Mouse (Mus musculus) WW6 (cell line): ENCODE results near the gene Gm47189.
"Not testable (repeated sequence)": the region's sequence is repeated elsewhere in the genome, so short reads cannot be mapped to it uniquely, and the experiment has no call there.

Experiments
- DNase-seq: peaks from one replicate; pipeline ENCODE4 v3.0.0-alpha.2; 2013; ENCODE audit warnings: low read depth, low spot score

Gm47189 gene

DNA sequence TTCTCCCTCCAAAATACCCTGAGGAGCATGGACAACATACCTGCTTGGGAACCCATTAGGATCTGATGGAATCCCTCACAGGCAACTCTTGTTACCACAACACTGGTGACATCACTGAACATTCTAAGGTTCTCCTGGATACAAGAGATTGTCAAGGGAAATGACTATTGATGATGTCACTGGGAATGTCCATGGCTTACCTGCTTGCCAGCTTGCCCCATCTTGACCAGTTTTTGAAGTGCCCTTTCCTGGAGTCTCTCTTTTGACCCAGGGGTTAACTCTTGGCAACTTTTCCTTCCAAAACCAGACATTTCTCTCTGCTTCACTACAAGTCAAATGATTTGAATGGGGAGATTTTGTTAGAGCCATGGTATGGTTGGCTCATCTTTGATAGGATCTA, at the start of gene Gm47189:
Gene Gm47189 (minus strand): TSS at position 101 of the 400 bp plus-strand sequence.
- not testable (repeated sequence) for DNase-seq

DNA sequence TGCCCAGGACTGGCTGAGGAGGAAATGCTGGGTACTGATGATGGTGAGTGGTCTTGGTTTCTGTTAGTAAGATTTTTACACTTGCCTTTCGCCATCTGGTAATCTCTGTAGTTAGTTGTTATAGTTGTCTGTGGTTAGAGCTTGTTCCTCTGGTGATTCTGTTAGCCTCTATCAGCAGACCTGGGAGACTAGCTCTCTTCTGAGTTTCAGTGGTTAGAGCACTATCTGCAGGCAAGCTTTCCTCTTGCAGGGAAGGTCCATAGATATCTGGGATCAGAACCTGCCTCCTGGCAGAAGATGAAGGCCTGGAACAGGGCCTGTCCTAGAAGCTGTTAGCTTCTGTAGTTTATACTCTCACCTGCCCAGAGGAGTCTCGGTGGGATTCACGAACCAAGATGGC, 16.3 kb downstream of the Gm47189 start:
- not testable (repeated sequence) for DNase-seq

DNA sequence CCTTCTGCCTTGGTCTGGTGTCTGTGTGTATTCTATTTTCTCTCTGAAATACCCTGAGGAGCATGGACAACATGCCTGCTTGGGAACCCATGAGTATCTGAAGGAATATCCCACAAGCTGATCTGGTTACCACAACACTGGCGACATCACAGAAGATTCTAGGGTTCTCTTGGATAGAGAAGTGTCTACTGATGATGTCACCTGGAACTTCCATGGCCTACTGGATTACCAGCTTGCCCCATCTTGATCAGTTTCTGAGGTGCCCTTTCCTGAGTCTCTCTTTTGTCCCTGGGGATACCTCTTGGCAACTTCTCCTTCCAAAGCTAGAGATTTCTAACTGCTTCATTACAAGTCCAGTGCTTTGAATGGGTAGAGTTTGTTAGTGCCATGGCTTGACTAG, 21.7 kb downstream of the Gm47189 start, which contains the start of gene Gm7929:
Gene Gm7929 (minus strand): TSS at position 101 of the 400 bp plus-strand sequence.
- not testable (repeated sequence) for DNase-seq

DNA sequence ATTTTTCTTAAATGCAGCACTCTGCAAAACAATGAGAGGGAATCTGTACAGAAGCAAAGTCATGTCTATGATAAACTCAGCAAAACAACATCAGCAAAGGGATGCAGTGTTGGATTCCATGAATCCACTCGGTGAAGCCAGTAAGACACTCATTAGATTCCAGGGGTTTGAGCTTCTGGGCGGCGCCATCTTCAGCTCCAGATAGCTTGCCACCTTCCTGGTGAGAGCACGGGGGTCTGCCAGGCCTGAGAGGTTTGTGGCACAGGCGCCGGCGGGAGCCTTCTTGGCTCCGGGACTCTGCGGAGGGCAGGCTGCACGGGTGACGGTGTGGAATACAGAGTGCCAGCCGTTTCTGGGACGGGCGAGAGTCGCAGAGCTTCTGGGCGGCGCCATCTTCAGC, 48.8 kb downstream of the Gm47189 start:
- not testable (repeated sequence) for DNase-seq

DNA sequence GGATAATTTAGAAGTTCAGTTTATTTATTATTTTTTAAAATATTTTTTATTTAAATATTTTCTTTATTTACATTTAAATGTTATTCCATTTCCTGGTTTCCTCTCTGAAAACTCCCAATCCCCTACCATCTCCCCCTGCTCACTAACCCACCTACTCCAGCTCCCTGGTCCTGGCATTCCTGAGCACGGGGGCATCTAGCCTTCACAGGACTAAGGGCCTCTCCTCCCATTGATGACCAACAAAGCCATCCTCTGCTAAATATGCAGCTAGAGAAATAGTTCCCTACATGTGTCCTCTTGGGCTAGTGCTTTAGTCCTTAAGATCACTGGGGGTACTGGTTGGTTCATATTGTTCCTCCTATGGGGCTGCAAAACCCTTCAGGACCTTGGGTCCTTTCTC, 55.1 kb downstream of the Gm47189 start:
- not testable (repeated sequence) for DNase-seq
